Mouse (Mus musculus) spleen, embryonic (tissue): ENCODE measurements around the gene Ctbp2.

Experiments used
- CTCF ChIA-PET: fragments of 350-600 bp; sonication (Branson Sonifier 250); formaldehyde crosslinking; loops from one replicate; lab custom pipeline; 2022; lab: Charles Lee

The Ctbp2 gene

DNA sequence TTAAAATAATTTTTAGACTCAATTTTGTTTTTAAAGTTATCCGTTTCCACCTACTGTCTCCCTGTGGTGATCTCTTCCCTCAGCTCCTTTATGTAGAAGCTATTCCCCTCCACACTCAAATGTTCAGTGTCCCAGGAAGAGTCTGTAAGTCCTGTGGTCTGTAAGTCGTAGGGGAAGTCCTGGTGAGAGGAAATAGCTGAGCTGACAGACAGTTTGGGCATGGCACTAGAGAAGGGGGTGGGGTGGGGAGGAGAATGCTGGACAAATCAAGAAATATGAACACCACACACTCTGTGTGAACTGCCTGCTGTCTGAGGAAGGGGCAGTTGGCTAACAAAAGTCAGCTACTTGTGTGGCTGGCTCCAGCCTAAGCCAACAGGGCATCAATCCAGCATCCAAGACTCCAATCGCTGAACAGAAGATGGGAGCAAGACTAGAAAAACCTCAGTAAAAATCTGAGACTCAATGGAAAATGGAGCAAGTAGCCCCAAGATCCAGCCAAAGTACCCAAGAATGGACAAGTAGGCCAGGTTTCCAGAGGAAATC lies 76.0 kb downstream of the Ctbp2 start:
- CTCF ChIA-PET: no interaction called here

GRCm38 (mm10) chr7:133047287-133047686 lies 76.9 kb downstream of the Ctbp2 start:
- CTCF ChIA-PET: no interaction called here

- CTCF ChIA-PET: no interaction called here
These were observed 79.4 kb downstream of the Ctbp2 start for GRCm38 (mm10) chr7:133044721-133045120.

DNA sequence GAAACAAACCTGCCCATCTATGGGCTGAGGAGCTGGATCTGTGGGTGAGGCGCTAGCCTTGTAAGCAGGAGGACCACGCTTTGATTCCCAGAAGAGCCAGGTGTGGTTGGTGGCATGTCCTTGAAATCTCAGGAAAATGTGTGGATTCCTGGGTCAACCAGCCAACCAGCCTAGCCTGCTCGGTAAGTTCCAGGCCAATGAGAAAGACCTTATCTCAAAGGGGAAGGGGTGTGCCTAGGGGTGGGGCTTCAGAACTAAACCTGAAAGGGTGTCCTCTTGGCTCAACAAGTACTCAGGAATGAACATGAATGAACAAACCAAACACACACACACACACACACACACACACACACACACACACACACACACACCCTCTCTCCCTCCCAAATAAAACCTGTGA lies 82.4 kb downstream of the Ctbp2 start:
- CTCF ChIA-PET: no interaction called here

- CTCF ChIA-PET: no interaction called here
These were observed 83.3 kb downstream of the Ctbp2 start for GRCm38 (mm10) chr7:133040688-133041345.

GRCm38 (mm10) chr7:133039556-133040255 lies 84.4 kb downstream of the Ctbp2 start:
- CTCF ChIA-PET: no interaction called here

DNA sequence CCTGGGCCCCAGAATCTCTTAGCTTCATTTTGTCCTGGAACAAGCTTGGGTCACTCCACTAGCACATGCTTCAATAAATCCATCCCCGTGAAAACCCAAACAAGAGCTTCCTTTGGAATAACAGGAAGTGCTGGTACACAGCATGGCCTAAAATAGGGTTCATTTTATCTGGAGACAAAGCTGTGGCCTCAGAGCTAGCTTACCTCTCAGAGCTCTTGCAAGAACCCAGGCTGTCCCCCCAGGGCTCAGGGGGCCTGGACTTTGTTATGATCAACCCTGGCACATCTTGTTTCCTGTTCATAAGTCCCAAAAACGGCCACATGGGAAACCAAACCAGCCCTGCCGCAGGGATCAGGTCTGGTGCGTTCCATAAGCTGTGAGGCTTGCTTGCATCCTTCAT lies 86.5 kb downstream of the Ctbp2 start:
- CTCF ChIA-PET: no interaction called here

DNA sequence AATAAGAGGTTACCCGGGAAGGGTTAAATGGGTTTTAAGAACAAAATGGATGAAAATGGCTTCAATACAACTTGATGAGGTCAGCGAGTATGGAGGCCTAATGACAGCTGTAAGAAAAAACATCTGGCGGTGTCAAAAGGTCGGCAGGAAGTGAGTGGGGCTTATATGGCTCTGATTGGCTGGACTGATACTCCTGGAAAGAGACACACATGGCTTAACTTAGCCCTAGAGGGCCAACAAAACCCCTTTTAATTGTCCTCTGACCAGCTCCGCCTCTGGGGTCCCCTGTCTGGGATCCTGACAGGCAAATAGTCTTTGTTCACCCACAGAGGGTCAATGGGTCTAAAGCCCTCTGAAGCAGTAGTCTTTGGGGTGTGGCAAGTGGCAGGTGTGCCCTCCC lies 86.9 kb downstream of the Ctbp2 start:
- CTCF ChIA-PET: no interaction called here

GRCm38 (mm10) chr7:133035901-133036300 lies 88.3 kb downstream of the Ctbp2 start:
- CTCF ChIA-PET: no interaction called here

GRCm38 (mm10) chr7:133032589-133033203 lies 91.5 kb downstream of the Ctbp2 start:
- CTCF ChIA-PET: no interaction called here

- CTCF ChIA-PET: no interaction called here
These were observed 94.6 kb downstream of the Ctbp2 start for GRCm38 (mm10) chr7:133029496-133030047.

- CTCF ChIA-PET: no interaction called here
These were observed 95.2 kb downstream of the Ctbp2 start for GRCm38 (mm10) chr7:133029004-133029403.

GRCm38 (mm10) chr7:133027930-133028329 lies 96.2 kb downstream of the Ctbp2 start:
- CTCF ChIA-PET: no interaction called here

- CTCF ChIA-PET: no interaction called here
These were observed 99.5 kb downstream of the Ctbp2 start for GRCm38 (mm10) chr7:133024694-133025093.

- CTCF ChIA-PET: no interaction called here
These were observed 104.6 kb downstream of the Ctbp2 start for GRCm38 (mm10) chr7:133019481-133020020.

DNA sequence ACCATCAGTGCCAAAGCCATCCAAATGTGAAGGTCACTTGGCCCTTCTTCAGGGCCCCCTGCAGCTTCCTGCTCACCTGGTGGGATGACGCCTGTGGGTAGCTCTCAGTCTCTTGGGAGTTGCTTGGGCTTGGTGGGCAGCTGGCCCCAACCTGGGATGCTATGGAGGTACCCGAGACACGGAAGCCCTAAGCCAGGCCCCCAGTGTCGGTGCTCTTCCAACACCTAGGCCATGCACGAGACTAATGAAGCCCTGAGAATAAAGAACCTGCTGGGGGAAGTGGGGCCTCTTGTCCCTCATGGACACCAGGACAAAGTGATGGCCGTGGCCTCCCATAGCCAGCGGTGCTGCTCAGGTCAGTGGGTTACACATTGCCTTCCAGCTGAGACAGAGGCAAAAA lies 105.2 kb downstream of the Ctbp2 start:
- CTCF ChIA-PET: no interaction called here

DNA sequence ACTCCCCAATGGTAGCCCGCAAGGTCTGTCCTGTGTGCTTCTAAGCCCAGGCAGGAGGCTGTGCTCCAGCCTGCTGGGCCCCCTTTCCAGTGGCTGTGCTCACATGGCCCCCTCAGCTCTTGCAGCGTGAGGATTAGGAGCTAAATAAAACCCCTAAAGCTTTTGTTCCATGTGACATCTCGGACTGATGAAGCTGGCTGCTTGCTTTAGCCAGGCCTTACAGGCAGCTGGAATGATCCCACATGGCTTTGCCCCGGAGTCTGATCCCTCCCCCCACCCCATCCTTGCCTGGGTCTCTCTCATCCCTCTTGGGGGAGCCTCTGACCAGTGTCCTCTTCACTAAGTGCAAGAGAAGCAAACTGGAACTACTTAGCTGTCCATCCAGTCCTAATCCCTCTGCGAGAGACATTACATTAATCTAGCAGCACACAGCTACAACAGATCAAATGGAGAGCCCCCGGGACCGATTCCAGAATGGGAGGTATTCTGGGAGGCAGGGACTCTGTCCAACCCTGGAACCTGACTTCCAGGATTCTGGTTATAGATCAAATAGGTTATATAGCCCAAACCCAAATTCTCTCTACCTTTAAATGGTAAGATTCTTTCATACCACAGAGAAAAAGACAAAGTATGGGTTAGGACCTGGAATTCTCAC lies 108.6 kb downstream of the Ctbp2 start:
- CTCF ChIA-PET: no interaction called here

DNA sequence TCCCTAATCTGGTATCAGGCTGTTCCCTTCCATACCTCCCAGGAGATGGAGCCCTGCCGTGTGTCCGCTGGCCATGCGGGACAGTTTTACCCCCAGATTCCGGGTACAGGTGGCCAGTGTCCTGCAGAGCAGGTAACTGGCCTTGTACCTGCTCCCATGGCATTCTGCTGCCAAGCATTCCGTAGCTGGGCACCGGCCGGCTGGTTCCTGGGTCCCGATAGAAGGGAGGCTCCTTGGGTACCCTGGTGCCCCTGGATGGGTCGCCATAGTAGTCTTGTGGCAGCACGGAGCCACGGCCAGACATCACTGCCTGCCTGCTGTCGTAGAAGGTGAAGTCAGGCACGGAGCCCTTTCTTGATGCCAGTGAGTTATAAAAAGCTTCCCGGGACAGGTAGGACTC lies 109.5 kb downstream of the Ctbp2 start:
- CTCF ChIA-PET: no interaction called here

GRCm38 (mm10) chr7:133013923-133014322 lies 110.2 kb downstream of the Ctbp2 start:
- CTCF ChIA-PET: no interaction called here

DNA sequence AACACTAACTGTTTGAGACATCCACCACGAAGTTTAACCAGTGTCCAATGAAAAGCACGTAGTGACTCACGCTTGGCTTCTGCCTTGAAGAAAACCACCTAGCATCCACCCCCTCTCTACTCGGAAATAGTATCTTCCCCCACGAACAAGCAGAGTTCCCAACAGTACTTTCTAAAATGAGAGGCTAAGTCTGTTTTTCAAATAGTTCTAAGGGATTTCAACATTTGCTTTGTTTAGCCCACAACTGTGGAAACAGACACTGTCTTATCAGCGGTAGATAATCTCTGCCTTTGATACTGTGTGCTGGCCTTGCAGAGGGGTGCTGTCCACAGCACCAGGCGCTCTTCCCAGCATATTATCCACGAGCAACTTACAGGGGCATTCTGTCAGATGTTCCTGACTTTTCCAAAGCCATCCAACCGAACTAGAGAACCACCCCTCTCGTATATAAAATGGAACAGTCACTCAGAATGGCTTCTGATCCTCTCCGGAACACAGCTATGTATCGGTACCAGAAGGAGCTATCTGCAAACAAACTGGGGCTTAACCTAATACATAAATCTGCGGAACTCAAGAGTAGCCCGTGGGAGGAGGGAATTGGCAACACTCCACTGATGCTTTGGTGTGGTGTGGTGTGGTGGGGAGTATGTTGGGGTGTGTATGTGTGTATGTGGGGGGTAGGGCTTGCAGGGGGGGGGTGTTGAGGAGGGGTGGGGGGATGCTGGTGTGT lies 111.4 kb downstream of the Ctbp2 start:
- CTCF ChIA-PET: no interaction called here

GRCm38 (mm10) chr7:133011611-133012010 lies 112.5 kb downstream of the Ctbp2 start:
- CTCF ChIA-PET: no interaction called here
